Mouse (Mus musculus) lung, adult 2 months (tissue): ENCODE data around the gene Sgcd. TPM values are rescaled to one million over a fixed set of nuclear protein-coding genes. Genes with fewer than 3 reads are reported as not detected.

Source experiments
- DNase-seq: peaks from one replicate; pipeline ENCODE4 v3.0.0; 2022
- H3K4me1 ChIP-seq: fragments of 200-500 bp; 2 replicates; pipeline ENCODE4 v1.6.1; 2011; ENCODE audit warnings: low read length; ENCODE audit not compliant: control insufficient read depth, insufficient read depth
- H3K4me3 ChIP-seq: fragments of 200-500 bp; replicated peaks from 2 replicates; pipeline ENCODE3; 2011; ENCODE audit warnings: low read depth, mild to moderate bottlenecking, control low read depth, low read length; ENCODE audit errors: extremely low read depth
- CTCF ChIP-seq: fragments of 200-500 bp; IDR thresholded peaks from 2 replicates; pipeline ENCODE4 v1.5.1; 2011; ENCODE audit warnings: mild to moderate bottlenecking, low read length, control low read depth; ENCODE audit not compliant: insufficient read depth
- POLR2A ChIP-seq: fragments of 200-500 bp; IDR thresholded peaks from 2 replicates; pipeline ENCODE4 v1.6.1; 2011; ENCODE audit warnings: low read depth, mild to moderate bottlenecking, control low read depth, low read length, borderline replicate concordance; ENCODE audit errors: extremely low read depth
- WGBS: fragments of 180-500 bp; shearing (Covaris S2); methylation state at CpG from one replicate; pipeline ENCODE4 v1.1.7; 2018; 5-methylcytosine and 5-hydroxymethylcytosine counted together
- polyA plus RNA-seq: library from polyadenylated mRNA; depleted of rRNA; stranded (reverse); fragments of >200 nt; gene quantifications from 2 replicates; pipeline ENCODE4 v1.2.3, GENCODE M21; 2012; rRNA removed

The Sgcd gene
- polyA plus RNA-seq = 1.0 TPM in 2 replicates

- 1% methylated on average over 61 of the region's 67 CpGs for WGBS
- no peak for TF ChIP-seq POLR2A
- no peak for TF ChIP-seq CTCF
- no peaks in the 10 kb centered on the region for H3K4me1 ChIP-seq
- peak within 1 kb of the TSS; percentile 40 for H3K4me3 ChIP-seq
- DNase-seq = no peak
Measured at GRCm38 (mm10) chr11:47988697-47989533, at the start of gene Sgcd. Gene Sgcd, minus strand, starts transcription at chr11:47988969.

- Histone ChIP-seq H3K4me1 (no peaks in the 10 kb centered on the region), H3K4me3 (no peak overlapping the region)
- DNase-seq = no peak
- no peak for TF ChIP-seq CTCF
- TF ChIP-seq POLR2A = no peak
- 69% methylated on average over 4 of the region's 4 CpGs for WGBS
Measured at GRCm38 (mm10) chr11:48038051-48038450, 49.3 kb upstream of the Sgcd start.

DNA sequence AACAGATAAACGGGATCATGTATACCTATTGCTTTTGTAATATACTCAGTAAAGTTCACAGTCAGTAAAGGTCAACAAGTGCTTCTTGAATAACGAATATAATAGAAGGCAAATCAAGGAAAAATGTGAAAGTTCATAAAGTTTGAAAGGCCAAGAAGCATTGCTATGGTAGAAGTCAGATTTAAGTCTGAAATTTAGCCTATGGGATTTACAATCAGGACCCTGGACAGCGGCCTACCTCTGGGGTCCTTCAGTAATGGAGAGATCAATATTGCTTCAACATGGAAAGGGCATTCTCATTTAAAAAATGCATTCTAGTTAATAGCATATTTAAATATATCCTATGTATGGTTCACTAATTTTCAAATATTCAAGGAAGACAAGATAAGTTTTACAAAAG, 24.1 kb upstream of the Sgcd start:
- 55% methylated on average over 3 of the region's 3 CpGs for WGBS

GRCm38 (mm10) chr11:47988333-47988696, 454 bp downstream of the Sgcd start:
- no peak for DNase-seq
- TF ChIP-seq CTCF (no peak), POLR2A (no peak)
- WGBS = 1% methylated on average over 31 of the region's 31 CpGs
- Histone ChIP-seq H3K4me1 (no peaks in the 10 kb centered on the region), H3K4me3 (peak overlapping the region; percentile 40)

More for the DNA sequence above, 24.1 kb upstream of the Sgcd start:
- DNase-seq = no peak
- Histone ChIP-seq H3K4me1 (no peaks in the 10 kb centered on the region), H3K4me3 (no peak overlapping the region)
- TF ChIP-seq POLR2A (no peak), CTCF (no peak)

GRCm38 (mm10) chr11:47987893-47988267, 889 bp downstream of the Sgcd start:
- H3K4me3 ChIP-seq = no peak overlapping the region
- WGBS = 13% methylated on average over 12 of the region's 12 CpGs
- DNase-seq = no peak
- TF ChIP-seq CTCF = no peak
- no peaks in the 10 kb centered on the region for H3K4me1 ChIP-seq

DNA sequence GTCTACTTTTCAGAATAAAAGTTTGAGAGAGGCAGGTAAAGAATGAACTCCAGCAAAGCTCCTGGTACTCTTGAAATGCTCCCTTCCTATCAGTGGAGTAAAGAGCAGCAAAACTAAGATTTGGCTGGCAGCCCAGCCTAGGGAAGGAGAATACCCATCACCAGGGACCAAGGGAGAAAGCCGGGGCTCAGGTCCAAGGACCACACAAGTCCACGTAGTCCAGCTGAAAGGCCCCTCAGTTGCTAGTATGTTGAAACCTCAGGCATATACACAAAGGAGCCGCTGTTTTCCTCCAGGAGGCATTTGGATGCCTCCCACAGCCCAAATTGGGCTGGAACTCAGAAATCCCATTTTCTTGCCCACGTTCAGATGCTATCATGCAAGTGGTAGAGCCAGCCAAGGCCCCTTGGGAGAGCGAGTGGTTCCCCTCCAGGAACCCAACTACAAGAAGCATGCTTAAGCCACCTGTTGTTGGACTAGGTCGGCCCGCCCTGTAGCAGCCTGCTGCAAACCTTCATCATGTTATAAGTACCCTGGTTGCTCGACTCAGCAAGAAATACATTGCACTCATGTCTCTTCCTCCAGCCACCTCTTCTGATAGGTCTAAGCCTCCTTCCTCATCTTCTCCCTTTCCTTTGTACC, 1.4 kb downstream of the Sgcd start:
- TF ChIP-seq POLR2A (no peak), CTCF (no peak)
- H3K4me3 ChIP-seq = no peak overlapping the region
- no peak for DNase-seq
- WGBS = 50% methylated on average over 8 of the region's 8 CpGs
- no peaks in the 10 kb centered on the region for H3K4me1 ChIP-seq

DNA sequence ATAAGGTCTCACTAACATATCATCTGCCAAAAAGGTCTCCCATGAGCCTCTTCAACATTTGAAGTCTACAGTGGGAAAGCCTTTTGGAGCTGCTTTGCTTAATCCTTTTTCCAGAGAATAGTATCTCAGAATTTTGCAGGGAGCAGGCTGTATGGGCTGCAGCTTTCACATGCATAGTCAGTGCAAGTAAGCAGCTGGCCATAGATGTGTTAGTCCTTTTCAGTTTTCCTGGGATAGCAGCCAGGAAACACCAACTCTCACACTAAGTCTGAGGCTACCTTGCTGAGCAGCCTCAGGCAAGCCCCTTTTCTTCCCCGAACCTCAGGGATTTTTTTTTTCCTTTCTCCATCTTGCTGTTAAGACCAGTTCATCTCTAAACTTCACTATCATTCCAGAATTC, 6.6 kb downstream of the Sgcd start:
- no peak for TF ChIP-seq CTCF
- no peak for TF ChIP-seq POLR2A
- Histone ChIP-seq H3K4me3 (no peak overlapping the region), H3K4me1 (no peaks in the 10 kb centered on the region)
- 57% methylated on average over 1 of the region's 1 CpGs for WGBS
- DNase-seq = no peak

DNA sequence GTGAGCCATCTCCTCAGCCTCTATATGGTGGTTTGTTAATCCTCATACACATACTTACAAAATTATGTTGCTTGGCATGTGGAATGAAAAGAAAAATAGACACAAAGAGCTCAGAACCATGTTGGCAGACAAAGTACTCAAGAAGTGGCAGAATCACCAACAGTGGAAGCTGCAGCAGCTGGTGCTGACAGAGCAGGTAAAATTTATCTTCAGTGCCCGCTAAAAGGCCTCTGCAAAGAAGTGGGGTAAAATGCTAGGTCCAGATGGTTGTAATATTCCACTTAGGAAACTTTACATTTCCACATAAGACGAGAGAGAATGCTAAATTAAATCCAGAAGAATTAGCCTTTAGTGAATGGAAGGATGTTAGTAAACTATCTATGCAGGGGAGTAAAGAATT, 7.7 kb downstream of the Sgcd start:
- DNase-seq = no peak
- WGBS = 60% methylated on average over 2 of the region's 2 CpGs

GRCm38 (mm10) chr11:47953291-47953690, 35.5 kb downstream of the Sgcd start:
- Histone ChIP-seq H3K4me3 (no peak overlapping the region), H3K4me1 (no peaks in the 10 kb centered on the region)
- no peak for DNase-seq
- WGBS = 73% methylated on average over 3 of the region's 3 CpGs
- TF ChIP-seq CTCF (no peak), POLR2A (no peak)

More for the DNA sequence above, 7.7 kb downstream of the Sgcd start:
- Histone ChIP-seq H3K4me3 (no peak overlapping the region), H3K4me1 (no peaks in the 10 kb centered on the region)
- TF ChIP-seq CTCF = no peak
- no peak for TF ChIP-seq POLR2A

DNA sequence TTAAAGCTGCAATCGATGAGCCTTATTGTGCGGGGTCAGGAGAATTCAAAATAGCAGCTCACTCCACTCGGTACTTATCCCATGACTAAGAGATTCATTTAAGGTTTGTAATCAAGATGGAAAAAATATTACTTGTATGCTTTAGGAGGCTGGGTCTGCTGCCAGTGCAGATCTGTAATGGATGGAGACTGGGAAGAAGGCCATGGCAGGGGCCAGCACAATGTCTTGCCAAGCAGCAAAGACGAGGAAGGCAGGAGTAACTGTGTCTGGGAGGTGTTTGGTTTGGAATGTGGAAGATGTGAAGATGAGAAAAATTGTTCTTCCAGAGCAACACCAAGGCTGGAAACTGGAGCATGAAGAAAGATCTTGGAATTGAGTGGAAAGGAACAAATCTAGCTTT, 36.4 kb downstream of the Sgcd start:
- no peak for DNase-seq
- TF ChIP-seq POLR2A = no peak
- no peak for TF ChIP-seq CTCF
- no peak overlapping the region for H3K4me3 ChIP-seq
- 67% methylated on average over 4 of the region's 4 CpGs for WGBS
- H3K4me1 ChIP-seq = no peaks in the 10 kb centered on the region
